Mouse (Mus musculus) bone marrow, adult 2 months (tissue): ENCODE results near the gene Bcam. TPM values are rescaled to one million over a fixed set of nuclear protein-coding genes. Genes with fewer than 3 reads are reported as not detected.
A peak's percentile ranks its signal among the peaks of the same experiment; 100 is the strongest.

Experiments
- H3K27ac ChIP-seq: fragments of 200-500 bp; 2 replicates; pipeline ENCODE4 v1.5.1; 2012; ENCODE audit warnings: low read depth, mild to moderate bottlenecking, control low read depth, inconsistent platforms, low read length; ENCODE audit not compliant: control insufficient read depth, poor library complexity, insufficient read depth
- H3K4me1 ChIP-seq: fragments of 200-500 bp; 2 replicates; pipeline ENCODE4 v1.6.1; 2011; ENCODE audit warnings: low read length; ENCODE audit not compliant: control insufficient read depth, insufficient read depth
- H3K4me3 ChIP-seq: fragments of 200-500 bp; replicated peaks from 2 replicates; pipeline ENCODE3; 2011; ENCODE audit warnings: mild to moderate bottlenecking, low read depth, low read length, control low read depth; ENCODE audit not compliant: control insufficient read depth
- CTCF ChIP-seq: fragments of 200-500 bp; IDR thresholded peaks from 2 replicates; pipeline ENCODE4 v1.5.1; 2011; ENCODE audit warnings: low read length, control low read depth; ENCODE audit not compliant: control insufficient read depth, insufficient read depth
- POLR2A ChIP-seq: fragments of 200-500 bp; IDR thresholded peaks from 2 replicates; pipeline ENCODE4 v1.6.1; 2011; ENCODE audit warnings: low read depth, mild to moderate bottlenecking, control low read depth, low read length, borderline replicate concordance; ENCODE audit not compliant: control insufficient read depth
- WGBS: fragments of 180-500 bp; shearing (Covaris S2); methylation state at CpG from one replicate; pipeline ENCODE4 v1.1.7; 2018; 5-methylcytosine and 5-hydroxymethylcytosine counted together
- polyA plus RNA-seq: library from polyadenylated mRNA; stranded (reverse); fragments of >200 nt; gene quantifications from 2 replicates; pipeline ENCODE4 v1.2.4, GENCODE M21; 2011; ENCODE audit warnings: low replicate concordance; ENCODE audit not compliant: missing spikeins, insufficient read depth, insufficient read length

Bcam gene
- polyA plus RNA-seq, 1 experiment: 4.5 TPM

- H3K4me1 ChIP-seq: no peaks in the 10 kb centered on the region
- no peak overlapping the region for H3K4me3 ChIP-seq
- no peak for TF ChIP-seq POLR2A
- TF ChIP-seq CTCF: no peak
- no peak overlapping the region for H3K27ac ChIP-seq
- WGBS: 35% methylated on average over 14 of the region's 14 CpGs
These were observed 26.0 kb downstream of the Bcam start for GRCm38 (mm10) chr7:19744590-19745385.

GRCm38 (mm10) chr7:19743791-19744190 lies 27.0 kb downstream of the Bcam start:
- Histone ChIP-seq H3K4me3 (no peak overlapping the region), H3K4me1 (no peaks in the 10 kb centered on the region), H3K27ac (no peak overlapping the region)
- WGBS: 75% methylated on average over 6 of the region's 6 CpGs
- TF ChIP-seq CTCF: no peak
- TF ChIP-seq POLR2A: no peak

- no peaks in the 10 kb centered on the region for H3K4me1 ChIP-seq
- TF ChIP-seq CTCF: no peak
- TF ChIP-seq POLR2A: no peak
- no peak overlapping the region for H3K4me3 ChIP-seq
- H3K27ac ChIP-seq: no peak overlapping the region
- 82% methylated on average over 5 of the region's 5 CpGs for WGBS
These were observed 28.3 kb downstream of the Bcam start for GRCm38 (mm10) chr7:19742468-19742867.

GRCm38 (mm10) chr7:19741329-19742031 lies 29.3 kb downstream of the Bcam start:
- peaks cover 1% of the 10 kb centered on the region; the same call in 1 of the 2 replicates for H3K4me1 ChIP-seq
- TF ChIP-seq POLR2A: no peak
- no peak for TF ChIP-seq CTCF
- H3K27ac ChIP-seq: no peak overlapping the region
- no peak overlapping the region for H3K4me3 ChIP-seq
- WGBS: 55% methylated on average over 8 of the region's 8 CpGs

- no peak for TF ChIP-seq POLR2A
- TF ChIP-seq CTCF: peak; percentile 23; the same call in 1 of the 2 replicates
- H3K4me3 ChIP-seq: no peak overlapping the region
- H3K27ac ChIP-seq: no peak overlapping the region
- peaks cover 2% of the 10 kb centered on the region; the same call in 1 of the 2 replicates for H3K4me1 ChIP-seq
- WGBS: 60% methylated on average over 11 of the region's 11 CpGs
These were observed 30.5 kb downstream of the Bcam start for GRCm38 (mm10) chr7:19740269-19740668.

GRCm38 (mm10) chr7:19738771-19739170 lies 32.0 kb downstream of the Bcam start:
- peaks cover 2% of the 10 kb centered on the region; the same call in 1 of the 2 replicates for H3K4me1 ChIP-seq
- WGBS: 84% methylated on average over 3 of the region's 3 CpGs
- TF ChIP-seq CTCF (no peak), POLR2A (no peak)
- no peak overlapping the region for H3K4me3 ChIP-seq
- no peak overlapping the region for H3K27ac ChIP-seq

GRCm38 (mm10) chr7:19736389-19737057 lies 34.3 kb downstream of the Bcam start:
- H3K4me1 ChIP-seq: peaks cover 2% of the 10 kb centered on the region; the same call in 1 of the 2 replicates
- peak overlapping the region; percentile 37; the same call in 1 of the 2 replicates for H3K27ac ChIP-seq
- WGBS: 29% methylated on average over 16 of the region's 16 CpGs
- no peak overlapping the region for H3K4me3 ChIP-seq
- no peak for TF ChIP-seq CTCF
- no peak for TF ChIP-seq POLR2A
